Mouse (Mus musculus): ENCODE data around the gene Zkscan4.
A peak's percentile ranks its signal among the peaks of the same experiment; 100 is the strongest.

Zkscan4 gene

DNA sequence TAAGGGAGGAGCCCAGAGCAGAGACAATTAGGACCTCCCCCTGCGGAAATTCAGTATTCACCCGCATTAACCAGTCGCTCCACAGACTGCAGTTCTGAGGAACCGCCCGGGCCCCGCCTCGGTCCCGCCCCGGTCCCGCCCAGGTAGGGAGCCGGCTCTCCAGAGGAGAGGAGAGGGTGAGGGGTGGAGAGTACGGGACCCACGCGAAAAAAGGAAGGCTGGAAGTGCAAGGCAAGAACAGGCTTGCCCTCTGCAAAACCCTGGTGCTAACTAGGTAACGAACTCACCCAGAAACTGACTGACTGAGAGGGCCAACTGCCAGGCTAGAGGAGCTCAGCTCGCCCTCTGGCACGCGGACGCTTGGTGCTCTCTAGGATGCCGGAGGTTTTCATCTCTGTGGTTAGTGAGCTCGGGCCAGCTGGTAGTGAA lies 27.5 kb downstream of the Zkscan4 start:
- DNase-seq (ENCODE audit: low read depth, low spot score): peak; percentile 75

DNA sequence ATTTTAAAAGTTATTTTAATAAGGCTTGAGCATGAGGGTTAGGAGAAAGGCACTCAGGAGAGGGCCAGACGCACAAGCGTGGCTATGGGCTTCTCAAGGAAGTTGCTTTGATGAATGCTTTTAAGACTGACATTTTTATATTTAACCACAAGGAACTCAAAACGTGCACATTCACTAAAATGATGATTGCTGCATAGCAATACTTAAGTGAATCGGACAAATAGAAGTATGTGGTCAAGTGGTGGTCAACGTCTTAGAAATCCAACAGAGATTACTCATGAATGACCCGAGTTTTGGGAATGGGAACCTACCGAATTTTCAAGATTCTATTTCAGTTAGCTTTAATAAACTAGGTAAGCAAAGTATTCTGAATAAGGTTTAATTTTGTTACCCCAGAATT lies 51.4 kb downstream of the Zkscan4 start:
- DNase-seq (ENCODE audit: low read depth, low spot score): no peak

GRCm38 (mm10) chr13:21530781-21531201 lies 52.1 kb downstream of the Zkscan4 start, which contains the start of gene Zkscan8:
Gene Zkscan8 (minus strand): TSS chr13:21531120.
- DNase-seq (ENCODE audit: low read depth, low spot score): peak; percentile 83
